Mouse (Mus musculus) brain, embryonic 14.5 days (tissue): ENCODE measurements around the gene Tcp11l2. TPM values are rescaled to one million over a fixed set of nuclear protein-coding genes. Genes with fewer than 3 reads are reported as not detected.

Experiments used
- DNase-seq: peaks from one replicate; pipeline ENCODE4 v3.0.0-alpha.2; 2011; ENCODE audit warnings: low read depth
- CTCF ChIP-seq: fragments of 200-500 bp; IDR thresholded peaks from 2 replicates; pipeline ENCODE4 v1.5.1; 2012; ENCODE audit warnings: inconsistent platforms, mild to moderate bottlenecking, moderate library complexity, borderline replicate concordance; ENCODE audit not compliant: insufficient read depth, insufficient read length; ENCODE audit errors: extremely low read depth
- POLR2A ChIP-seq: fragments of 200-500 bp; IDR thresholded peaks from 2 replicates; pipeline ENCODE4 v1.6.1; 2012; ENCODE audit warnings: mild to moderate bottlenecking, inconsistent platforms, borderline replicate concordance; ENCODE audit not compliant: poor library complexity, insufficient read depth, insufficient read length, severe bottlenecking; ENCODE audit errors: extremely low read depth
- polyA plus RNA-seq: library from polyadenylated mRNA; depleted of rRNA; stranded (reverse); fragments of >200 nt; gene quantifications from 2 replicates; pipeline ENCODE4 v1.2.3, GENCODE M21; 2012; rRNA removed

Tcp11l2 gene
- polyA plus RNA-seq, 1 experiment = 15.6 TPM

- no peak for TF ChIP-seq POLR2A
- no peak for TF ChIP-seq CTCF
Observed at GRCm38 (mm10) chr10:84662138-84662537, 85.7 kb downstream of the Tcp11l2 start.

More at GRCm38 (mm10) chr10:84662138-84662537, 85.7 kb downstream of the Tcp11l2 start:
- DNase-seq = no peak

Other genes with a start within 250 kb of the Tcp11l2 start
- gene Nuak1, start 136.0 kb upstream of the Tcp11l2 start, polyA plus RNA-seq = 52.9 and 54.8 TPM in 2 replicates
- 41.8 and 61.9 TPM in 2 replicates for gene Ckap4, start 42.6 kb upstream of the Tcp11l2 start, polyA plus RNA-seq
- 8.8 and 13.5 TPM in 2 replicates for gene Polr3b, start 45.7 kb downstream of the Tcp11l2 start, polyA plus RNA-seq
- gene Rfx4, start 179.4 kb downstream of the Tcp11l2 start, polyA plus RNA-seq = 20.4 and 27.9 TPM in 2 replicates